Mouse (Mus musculus) liver, embryonic 15.5 days (tissue): ENCODE data around the gene Ttk. TPM values are rescaled to one million over a fixed set of nuclear protein-coding genes. Genes with fewer than 3 reads are reported as not detected.

Experiments used
- ATAC-seq: fragments of 200-750 bp; cut with Nextera tagmentation; 2 replicates; pipeline ENCODE4 v1.8.0; 2017; ENCODE audit warnings: moderate number of reproducible peaks, mild to moderate bottlenecking, moderate library complexity; ENCODE audit not compliant: insufficient read depth
- H3K27ac ChIP-seq: fragments of 300-500 bp; sonication (generic); replicated peaks from 2 replicates; pipeline ENCODE4 v1.5.1; 2015; ENCODE audit warnings: mild to moderate bottlenecking, inconsistent platforms
- H3K27me3 ChIP-seq: fragments of 300-500 bp; sonication (generic); 2 replicates; pipeline ENCODE4 v1.6.1; 2015; ENCODE audit warnings: mild to moderate bottlenecking, inconsistent platforms
- H3K36me3 ChIP-seq: fragments of 300-500 bp; sonication (generic); replicated peaks from 2 replicates; pipeline ENCODE4 v1.6.1; 2015; ENCODE audit warnings: moderate library complexity, mild to moderate bottlenecking, inconsistent platforms
- H3K4me1 ChIP-seq: fragments of 300-500 bp; sonication (generic); replicated peaks from 2 replicates; pipeline ENCODE4 v1.6.1; 2015; ENCODE audit warnings: inconsistent platforms
- H3K4me2 ChIP-seq: fragments of 300-500 bp; sonication (generic); 2 replicates; pipeline ENCODE4 v1.6.1; 2015; ENCODE audit warnings: moderate library complexity, mild to moderate bottlenecking, inconsistent platforms
- H3K4me3 ChIP-seq: fragments of 300-500 bp; sonication (generic); replicated peaks from 2 replicates; pipeline ENCODE4 v1.5.1; 2015; ENCODE audit warnings: mild to moderate bottlenecking, inconsistent platforms
- H3K9ac ChIP-seq: fragments of 300-500 bp; sonication (generic); 2 replicates; pipeline ENCODE4 v1.6.1; 2015; ENCODE audit warnings: moderate library complexity, mild to moderate bottlenecking, inconsistent platforms
- H3K9me3 ChIP-seq: fragments of 300-500 bp; sonication (generic); replicated peaks from 2 replicates; pipeline ENCODE4 v1.6.1; 2016; ENCODE audit warnings: inconsistent platforms
- WGBS: fragments of 180-500 bp; shearing (Covaris S2); methylation state at CpG from one replicate; pipeline ENCODE4 v1.1.7; 2015; ENCODE audit warnings: mixed read lengths; ENCODE audit not compliant: insufficient replicate concordance; 5-methylcytosine and 5-hydroxymethylcytosine counted together
- polyA plus RNA-seq: library from polyadenylated mRNA; unstranded; fragments of >200 nt; fragmentation: Nextera tagmentation; extraction: Ambion mirVana; gene quantifications from 2 replicates; pipeline ENCODE4 v1.2.1, GENCODE M21; 2015

The Ttk gene
- 15.9 and 16.6 TPM in 2 replicates for polyA plus RNA-seq

DNA sequence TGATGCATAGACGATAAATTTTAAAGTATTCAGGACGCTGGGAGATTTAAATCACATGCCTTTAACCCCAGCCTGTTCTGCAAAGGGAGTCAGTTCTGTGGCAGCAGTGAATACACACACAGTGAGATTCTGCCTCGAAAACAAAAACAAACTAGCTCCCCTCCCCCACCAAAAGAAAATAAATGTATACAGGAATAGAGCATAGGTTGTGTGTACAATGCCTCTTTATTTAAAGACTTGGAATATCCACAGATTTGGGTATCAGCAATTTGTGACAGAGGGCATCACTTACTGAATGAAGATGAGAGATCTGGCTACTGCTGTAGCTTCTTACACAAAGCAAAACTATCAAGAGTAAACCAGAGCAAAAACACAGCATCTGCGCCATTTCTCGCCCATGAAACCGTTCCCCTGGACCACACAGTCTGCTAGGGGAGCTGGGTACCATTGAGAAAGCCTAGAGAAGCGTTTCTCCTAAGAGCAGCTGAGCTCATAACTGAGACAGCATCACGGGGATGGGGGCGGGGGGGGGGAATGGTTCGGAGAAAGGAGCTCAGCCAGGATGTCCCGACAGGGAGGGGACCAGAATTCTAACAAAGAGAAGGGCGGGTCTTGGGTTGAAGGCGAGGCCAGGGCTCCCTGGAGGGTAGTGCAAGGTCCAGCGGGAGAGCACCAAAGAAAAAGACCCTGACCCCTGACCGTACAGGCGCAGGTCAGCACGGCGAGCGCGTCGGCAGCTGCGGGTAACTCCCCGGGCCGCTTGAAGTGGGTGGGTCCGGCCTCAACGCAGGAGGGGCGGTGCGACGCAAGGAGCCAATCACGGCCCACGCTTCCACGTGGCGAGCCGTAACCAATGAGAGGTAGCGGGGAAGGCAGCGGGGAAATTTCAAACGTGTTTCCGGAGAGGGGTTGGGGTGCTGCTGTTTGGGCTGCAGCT is at the start of gene Ttk:
Gene Ttk, plus strand, starts transcription at position 879 of the 937 bp plus-strand sequence.
- Histone ChIP-seq H3K4me2 (peak within 1 kb of the TSS; percentile 85), H3K36me3 (0 out of 2 replicates have a peak, but pooled peaks cover 12% of the 10 kb centered on the region), H3K9me3 (no peaks in the 10 kb centered on the region), H3K9ac (peak within 1 kb of the TSS; percentile 88), H3K27me3 (no peaks in the 10 kb centered on the region), H3K4me3 (peak within 1 kb of the TSS; percentile 98), H3K4me1 (peaks cover 22% of the 10 kb centered on the region), H3K27ac (peak within 1 kb of the TSS; percentile 78)
- WGBS, result 2% methylated on average over 37 of the region's 38 CpGs
- peak; percentile 97 for ATAC-seq

GRCm38 (mm10) chr9:83785501-83785900 is 49.0 kb upstream of the Ttk start:
- H3K4me3 ChIP-seq, result no peak overlapping the region
- no peaks in the 10 kb centered on the region for H3K9me3 ChIP-seq
- no peak overlapping the region for H3K4me2 ChIP-seq
- no peaks in the 10 kb centered on the region for H3K36me3 ChIP-seq
- 49% methylated on average over 1 of the region's 1 CpGs for WGBS
- no peaks in the 10 kb centered on the region for H3K27me3 ChIP-seq
- H3K27ac ChIP-seq, result no peak overlapping the region
- no peak overlapping the region for H3K9ac ChIP-seq
- no peak for ATAC-seq
- no peaks in the 10 kb centered on the region for H3K4me1 ChIP-seq

GRCm38 (mm10) chr9:83789326-83789725 is 45.2 kb upstream of the Ttk start:
- no peak for ATAC-seq
- H3K36me3 ChIP-seq, result no peaks in the 10 kb centered on the region
- H3K4me1 ChIP-seq, result no peaks in the 10 kb centered on the region
- no peak overlapping the region for H3K27ac ChIP-seq
- no peaks in the 10 kb centered on the region for H3K27me3 ChIP-seq
- no peak overlapping the region for H3K4me2 ChIP-seq
- WGBS, result 83% methylated on average over 6 of the region's 6 CpGs
- H3K4me3 ChIP-seq, result no peak overlapping the region
- H3K9me3 ChIP-seq, result no peaks in the 10 kb centered on the region
- no peak overlapping the region for H3K9ac ChIP-seq

GRCm38 (mm10) chr9:83796875-83797274 is 37.6 kb upstream of the Ttk start:
- no peak overlapping the region for H3K4me3 ChIP-seq
- H3K27me3 ChIP-seq, result no peaks in the 10 kb centered on the region
- H3K27ac ChIP-seq, result no peak overlapping the region
- no peak for ATAC-seq
- no peaks in the 10 kb centered on the region for H3K36me3 ChIP-seq
- no peaks in the 10 kb centered on the region for H3K4me1 ChIP-seq
- H3K4me2 ChIP-seq, result no peak overlapping the region
- no peaks in the 10 kb centered on the region for H3K9me3 ChIP-seq
- WGBS, result 74% methylated on average over 7 of the region's 7 CpGs
- H3K9ac ChIP-seq, result no peak overlapping the region

DNA sequence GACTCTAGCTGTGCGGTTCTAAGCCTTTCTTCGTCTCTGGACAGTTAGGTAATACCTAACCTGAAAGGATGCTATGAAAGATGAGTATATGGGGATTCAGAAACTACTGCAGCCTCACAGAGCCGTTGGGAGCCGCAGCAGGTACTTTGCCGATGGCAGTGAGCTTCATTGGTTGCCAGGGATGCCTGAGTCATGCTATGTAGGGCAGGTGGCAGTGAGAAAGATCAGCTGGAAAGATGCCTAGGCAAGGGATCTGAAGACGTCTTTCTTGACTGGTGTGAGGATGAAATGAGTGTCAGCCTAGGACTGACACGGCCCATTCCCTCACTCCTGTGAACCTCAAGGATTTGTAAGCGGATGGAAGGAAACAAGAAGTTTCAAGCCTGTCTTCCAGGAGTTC is 36.6 kb upstream of the Ttk start:
- ATAC-seq, result no peak
- no peak overlapping the region for H3K4me3 ChIP-seq
- WGBS, result 73% methylated on average over 8 of the region's 8 CpGs

DNA sequence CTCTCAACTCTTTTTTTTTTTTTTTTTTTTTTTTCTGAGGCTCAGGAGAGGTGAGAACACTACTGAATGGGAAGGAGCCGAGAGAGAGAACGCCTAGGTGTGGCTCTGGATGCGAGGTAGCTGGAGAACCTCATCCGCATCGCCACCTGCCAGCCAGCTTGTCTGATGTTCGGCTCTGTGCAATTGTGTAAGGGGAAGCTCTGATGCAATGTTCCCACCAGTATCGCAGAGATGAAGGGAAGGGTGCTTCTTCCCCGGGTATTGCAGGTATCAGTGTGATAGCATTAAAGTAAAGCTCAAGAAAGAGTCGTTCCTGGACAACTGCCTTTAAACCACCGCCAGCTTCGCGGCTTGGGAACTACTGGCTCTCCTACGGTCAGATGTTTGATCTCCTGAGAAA is 30.1 kb upstream of the Ttk start:
- no peak for ATAC-seq
- no peak overlapping the region for H3K4me3 ChIP-seq
- no peak overlapping the region for H3K4me2 ChIP-seq
- WGBS, result 37% methylated on average over 13 of the region's 13 CpGs
- H3K9ac ChIP-seq, result no peak overlapping the region
- no peaks in the 10 kb centered on the region for H3K36me3 ChIP-seq
- H3K27ac ChIP-seq, result no peak overlapping the region
- peaks cover 11% of the 10 kb centered on the region for H3K4me1 ChIP-seq
- H3K9me3 ChIP-seq, result no peaks in the 10 kb centered on the region
- peaks cover 49% of the 10 kb centered on the region for H3K27me3 ChIP-seq

More for the DNA sequence above, 36.6 kb upstream of the Ttk start:
- Histone ChIP-seq H3K9ac (no peak overlapping the region), H3K4me2 (no peak overlapping the region), H3K36me3 (no peaks in the 10 kb centered on the region), H3K27me3 (no peaks in the 10 kb centered on the region), H3K4me1 (no peaks in the 10 kb centered on the region), H3K27ac (no peak overlapping the region), H3K9me3 (no peaks in the 10 kb centered on the region)

GRCm38 (mm10) chr9:83805164-83805976 is 29.1 kb upstream of the Ttk start:
- Histone ChIP-seq H3K4me1 (peaks cover 11% of the 10 kb centered on the region), H3K9me3 (no peaks in the 10 kb centered on the region), H3K4me2 (peak overlapping the region; percentile 70), H3K9ac (no peak overlapping the region), H3K36me3 (no peaks in the 10 kb centered on the region), H3K4me3 (peak overlapping the region; percentile 47), H3K27me3 (peaks cover 49% of the 10 kb centered on the region), H3K27ac (no peak overlapping the region)
- no peak for ATAC-seq
- 2% methylated on average over 37 of the region's 37 CpGs for WGBS

DNA sequence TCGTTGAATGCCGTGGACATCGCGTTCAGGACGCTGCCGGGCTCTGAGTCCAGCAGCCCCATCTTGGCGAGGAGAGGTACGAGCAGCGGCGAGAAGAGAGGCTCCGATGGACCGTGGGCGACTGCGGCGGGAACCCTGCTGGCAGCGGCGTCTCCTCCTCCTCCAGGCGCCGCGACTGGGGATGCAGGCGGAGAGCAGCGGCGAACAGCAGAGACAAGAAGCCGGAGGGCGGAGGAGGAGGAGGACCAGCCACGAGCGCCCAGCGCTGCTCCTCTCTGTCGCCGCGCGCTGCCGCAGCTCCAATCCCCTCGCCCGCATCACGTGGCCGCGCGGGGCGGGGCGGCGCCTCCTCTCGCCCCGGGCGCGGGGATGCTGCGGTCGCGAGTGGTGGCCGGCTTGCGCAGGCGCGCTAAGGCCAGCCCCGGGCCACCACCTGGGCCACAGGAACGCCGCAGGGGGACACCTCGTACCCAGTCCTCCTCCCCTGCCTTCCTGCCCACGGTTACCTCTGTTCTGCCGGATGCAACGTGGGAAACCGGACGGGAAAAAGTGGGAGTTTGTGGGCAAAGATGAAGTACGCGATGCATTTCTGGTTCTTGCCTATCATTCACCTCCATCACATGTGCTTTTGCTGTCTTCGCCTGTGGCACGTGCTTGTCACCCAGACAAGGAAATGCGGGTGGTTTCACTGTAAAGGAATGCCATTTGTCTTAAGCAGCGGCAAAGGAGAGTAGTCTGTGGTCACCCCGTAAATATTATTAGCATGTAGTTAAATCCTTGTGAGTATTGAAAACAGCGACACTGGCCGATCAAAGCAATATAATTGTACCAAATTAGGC is 28.3 kb upstream of the Ttk start, which contains the start of gene Elovl4:
Gene Elovl4, minus strand, starts transcription at position 301 of the 839 bp plus-strand sequence.
- Histone ChIP-seq H3K27me3 (peaks cover 49% of the 10 kb centered on the region), H3K9ac (no peak within 1 kb of the TSS), H3K4me1 (peaks cover 11% of the 10 kb centered on the region), H3K36me3 (no peaks in the 10 kb centered on the region), H3K27ac (no peak within 1 kb of the TSS), H3K4me2 (peak within 1 kb of the TSS; percentile 70), H3K9me3 (no peaks in the 10 kb centered on the region), H3K4me3 (peak within 1 kb of the TSS; percentile 47)
- no peak for ATAC-seq
- WGBS, result 1% methylated on average over 63 of the region's 71 CpGs

- Histone ChIP-seq H3K4me2 (no peak overlapping the region), H3K9me3 (no peaks in the 10 kb centered on the region), H3K27me3 (peaks cover 49% of the 10 kb centered on the region), H3K36me3 (no peaks in the 10 kb centered on the region), H3K9ac (no peak overlapping the region), H3K4me3 (no peak overlapping the region), H3K27ac (no peak overlapping the region), H3K4me1 (peaks cover 11% of the 10 kb centered on the region)
- no peak for ATAC-seq
- 2% methylated on average over 2 of the region's 2 CpGs for WGBS
Observed at GRCm38 (mm10) chr9:83807562-83807961, 26.9 kb upstream of the Ttk start.

DNA sequence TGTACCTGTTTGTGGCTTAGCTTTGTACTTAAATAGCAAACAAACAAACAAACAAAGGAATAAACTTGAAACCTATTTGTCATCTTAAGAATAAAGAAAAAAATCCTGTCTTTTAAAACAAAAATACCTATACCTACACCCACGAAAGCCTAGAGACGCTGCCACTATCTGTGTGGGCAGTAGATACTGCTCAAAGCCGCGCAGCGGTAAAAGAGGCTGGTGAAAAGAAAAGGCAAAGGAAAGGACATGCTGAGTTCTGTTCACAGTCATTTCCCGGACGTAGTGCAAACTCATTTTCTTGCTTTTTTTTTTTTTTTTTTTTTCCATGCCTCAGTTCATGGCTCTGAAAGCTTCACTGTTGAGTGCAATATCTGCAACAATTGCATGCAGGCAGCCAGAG is 15.3 kb upstream of the Ttk start:
- no peak overlapping the region for H3K9ac ChIP-seq
- H3K36me3 ChIP-seq, result no peaks in the 10 kb centered on the region
- ATAC-seq, result no peak
- H3K4me1 ChIP-seq, result no peaks in the 10 kb centered on the region
- H3K9me3 ChIP-seq, result no peaks in the 10 kb centered on the region
- 58% methylated on average over 7 of the region's 7 CpGs for WGBS
- no peak overlapping the region for H3K27ac ChIP-seq
- H3K27me3 ChIP-seq, result no peaks in the 10 kb centered on the region
- no peak overlapping the region for H3K4me2 ChIP-seq
- no peak overlapping the region for H3K4me3 ChIP-seq
